ENCODE assay signal across 16 mouse cellular contexts in the genomic region with DNA sequence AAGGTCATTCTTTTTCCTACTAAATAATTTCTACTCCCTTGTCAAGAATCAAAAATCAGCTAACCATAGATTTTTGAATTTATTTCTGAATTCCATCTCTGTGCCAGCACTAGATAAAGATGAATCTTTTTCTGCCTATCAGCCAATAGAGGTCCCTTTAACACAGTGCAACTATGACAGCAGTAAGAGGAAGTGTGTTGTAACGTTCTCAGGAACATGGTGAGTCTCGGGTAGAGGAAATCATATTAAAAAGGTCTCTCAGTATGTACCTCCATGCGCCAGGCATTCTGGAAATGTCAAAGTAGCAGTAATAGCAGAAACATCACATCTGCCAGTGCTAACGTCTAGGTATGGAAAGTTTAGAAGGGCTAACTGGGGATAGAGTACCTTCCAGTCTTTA.
"Had no signal": no experiment of that assay in that cellular context is flagged by ENCODE, and none has a peak within 500 bp of the region (broad histone marks: within the 10 kb centered on the region; RNA-seq: fewer than 3 reads in every experiment).

No protein-coding gene starts in this region.

- H3K4me1 ChIP-seq: limb, embryonic 13.5 days; midbrain, embryonic 12.5 days; neural tube, embryonic 15.5 days had no signal

- H3K36me3 ChIP-seq: liver, embryonic 15.5 days; midbrain, embryonic 12.5 days had no signal

- H3K27me3 ChIP-seq: limb, embryonic 13.5 days; liver, embryonic 15.5 days; megakaryocyte, embryonic 14.5 days; midbrain, embryonic 12.5 days; neural tube, embryonic 15.5 days had no signal

- H3K9ac ChIP-seq: limb, embryonic 13.5 days; liver, embryonic 15.5 days; midbrain, embryonic 12.5 days; neural tube, embryonic 15.5 days had no signal

- H3K9me3 ChIP-seq: limb, embryonic 13.5 days; liver, embryonic 15.5 days; megakaryocyte, embryonic 14.5 days; midbrain, embryonic 12.5 days; neural tube, embryonic 15.5 days had no signal

- ATAC-seq: intestine, embryonic 16.5 days; lung, postnatal 0 days had no signal

- DNase-seq: kidney, postnatal 10 days; kidney, postnatal 4 days; left cerebral cortex, postnatal 4 days; lung, adult 2 months; lung, postnatal 36 days; thymus, adult 18-20 months; thymus, postnatal 14 days had no signal

- H3K4me3 ChIP-seq: layer of hippocampus, adult 2 months; limb, embryonic 13.5 days; liver, embryonic 15.5 days; megakaryocyte, embryonic 14.5 days; midbrain, embryonic 12.5 days; myocyte; neural tube, embryonic 15.5 days had no signal

- H3K27ac ChIP-seq: layer of hippocampus, adult 2 months; limb, embryonic 13.5 days; liver, embryonic 15.5 days; midbrain, embryonic 12.5 days; neural tube, embryonic 15.5 days had no signal
